Mouse (Mus musculus) heart, adult 2 months (tissue): Measurements from ENCODE around the gene Akap9.

Experiments
- CTCF ChIP-seq: fragments of 200-600 bp; IDR thresholded peaks from 2 replicates; pipeline ENCODE4 v1.8.1; 2022; ENCODE audit warnings: antibody characterized with exemption, mild to moderate bottlenecking, moderate library complexity
- EP300 ChIP-seq: fragments of 200-500 bp; IDR thresholded peaks from 2 replicates; pipeline ENCODE4 v1.6.1; 2011; ENCODE audit warnings: low read depth, low read length, control low read depth; ENCODE audit not compliant: insufficient read depth
- POLR2A ChIP-seq: fragments of 200-500 bp; IDR thresholded peaks from 2 replicates; pipeline ENCODE4 v1.6.1; 2011; ENCODE audit warnings: mild to moderate bottlenecking, low read depth, low read length, control low read depth; ENCODE audit not compliant: insufficient read depth

- TF ChIP-seq POLR2A: no peak
- no peak for TF ChIP-seq CTCF
- TF ChIP-seq EP300: no peak
Measured at GRCm38 (mm10) chr5:3939335-3939734, 11.5 kb downstream of the Akap9 start.
